Mouse (Mus musculus) urinary bladder, postnatal 14 days (tissue): ENCODE measurements around the gene Erich3.

ENCODE experiments used
- DNase-seq: peaks from one replicate; pipeline ENCODE4 v3.0.0; 2021; ENCODE audit warnings: low spot score

The Erich3 gene

DNA sequence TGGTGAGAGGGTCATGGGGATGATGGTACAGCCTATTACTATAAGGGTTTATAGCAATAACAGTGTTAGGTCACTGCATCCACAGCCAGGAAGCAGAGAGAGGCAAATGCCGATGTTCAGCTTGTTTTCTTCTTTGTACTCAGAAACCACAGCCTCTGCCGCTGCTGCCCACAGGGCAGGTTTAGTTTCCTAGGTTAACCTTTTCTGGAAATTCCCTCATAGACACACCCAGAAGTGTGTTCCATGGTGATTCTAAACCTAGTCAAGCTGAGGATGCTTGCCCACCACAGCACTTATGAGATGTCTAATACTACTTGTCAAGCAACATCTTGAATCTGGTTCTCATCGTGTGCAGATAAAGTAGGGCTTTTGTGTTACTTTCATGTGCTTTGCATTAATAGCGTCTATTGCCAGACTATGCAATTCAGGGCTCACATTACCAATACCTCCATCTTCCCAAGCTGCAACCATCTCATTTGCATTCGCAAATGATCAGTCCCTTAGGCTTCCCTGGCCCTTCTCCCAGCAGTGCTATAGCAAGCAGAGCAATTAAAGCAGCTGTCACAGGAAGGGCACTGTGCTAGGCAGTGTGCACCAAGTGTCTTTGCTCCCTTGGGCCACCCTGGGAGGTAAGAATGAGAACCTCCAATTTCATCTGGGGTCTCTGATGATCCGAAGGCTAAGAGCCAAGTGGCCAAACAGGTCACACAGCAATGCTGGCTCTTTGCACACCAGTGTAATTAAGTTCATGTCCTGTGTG, 115.4 kb downstream of the Erich3 start:
- no peak for DNase-seq

DNA sequence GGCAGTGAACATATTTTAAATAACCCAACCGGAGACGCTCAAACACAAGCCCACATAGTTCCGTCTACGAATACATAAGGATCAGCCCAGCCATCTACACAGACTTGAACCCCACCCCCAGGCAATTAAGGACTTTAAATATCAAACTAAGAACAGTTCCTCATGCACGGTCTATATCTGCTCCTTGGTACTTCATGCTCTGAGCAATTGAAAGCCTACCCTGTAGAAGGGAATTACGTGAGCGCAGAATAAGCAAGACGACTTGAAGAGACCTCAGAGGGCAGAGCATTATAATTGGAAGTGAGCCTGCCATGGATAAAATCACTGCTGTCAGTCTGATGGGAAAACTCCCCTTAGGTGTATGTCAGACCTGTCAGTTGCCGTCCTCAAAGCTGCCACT, 122.7 kb downstream of the Erich3 start:
- DNase-seq = no peak

DNA sequence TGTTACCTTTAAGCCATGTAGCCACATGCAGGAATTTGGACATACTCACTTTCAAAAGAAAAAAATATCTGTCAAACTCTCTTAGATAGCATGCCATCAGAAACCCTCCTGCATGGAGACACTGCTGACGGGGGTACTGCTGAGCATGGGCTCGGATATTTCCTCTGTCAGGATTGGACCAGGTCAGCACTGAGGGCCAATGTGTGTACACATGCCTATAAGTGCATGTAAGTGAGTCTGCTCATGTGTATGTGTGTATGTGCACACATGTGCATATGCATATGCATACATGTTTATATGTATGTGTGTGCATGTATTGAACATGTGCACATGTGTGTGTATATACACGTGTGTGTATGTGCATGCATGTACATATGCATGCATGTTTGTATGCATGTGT, 124.0 kb downstream of the Erich3 start:
- DNase-seq = no peak

DNA sequence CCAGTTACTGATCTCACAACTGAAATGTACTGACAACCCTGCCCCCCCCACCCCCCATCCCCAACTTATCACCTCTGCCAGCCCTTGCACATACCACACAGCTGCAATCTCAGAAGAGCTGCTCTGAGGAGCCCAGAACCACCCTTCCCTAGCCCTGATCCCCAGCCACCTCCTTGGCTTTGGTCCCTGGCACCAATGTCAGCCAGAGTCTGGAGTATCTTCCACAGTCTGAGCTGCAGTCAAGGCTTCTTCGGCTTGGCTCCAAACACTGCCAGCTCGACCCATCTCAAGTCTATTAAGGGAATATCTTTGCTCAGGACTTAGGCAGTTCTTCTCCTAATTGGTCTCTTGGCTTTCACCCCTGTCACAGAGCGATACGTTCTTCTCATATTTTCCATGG, 129.9 kb downstream of the Erich3 start:
- no peak for DNase-seq

DNA sequence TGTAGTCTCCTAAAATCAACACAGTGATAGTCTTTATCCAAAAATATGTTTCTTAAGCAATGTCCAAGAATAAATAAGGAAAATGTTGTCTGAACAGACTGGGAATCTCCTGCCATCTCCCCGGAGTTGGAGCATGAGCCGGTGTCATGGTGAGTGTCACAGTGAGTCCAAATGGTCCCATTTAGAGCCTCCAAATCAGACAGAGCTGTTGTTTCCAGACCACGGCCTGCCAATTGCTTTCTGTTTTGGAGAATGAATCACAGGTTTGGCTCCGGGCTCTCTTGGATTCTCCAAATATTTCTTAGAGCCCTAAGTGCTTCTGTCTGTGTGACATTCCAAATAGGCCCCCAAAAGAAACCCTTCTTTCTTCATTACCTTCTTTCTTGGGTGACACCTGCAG, 135.1 kb downstream of the Erich3 start:
- no peak for DNase-seq

DNA sequence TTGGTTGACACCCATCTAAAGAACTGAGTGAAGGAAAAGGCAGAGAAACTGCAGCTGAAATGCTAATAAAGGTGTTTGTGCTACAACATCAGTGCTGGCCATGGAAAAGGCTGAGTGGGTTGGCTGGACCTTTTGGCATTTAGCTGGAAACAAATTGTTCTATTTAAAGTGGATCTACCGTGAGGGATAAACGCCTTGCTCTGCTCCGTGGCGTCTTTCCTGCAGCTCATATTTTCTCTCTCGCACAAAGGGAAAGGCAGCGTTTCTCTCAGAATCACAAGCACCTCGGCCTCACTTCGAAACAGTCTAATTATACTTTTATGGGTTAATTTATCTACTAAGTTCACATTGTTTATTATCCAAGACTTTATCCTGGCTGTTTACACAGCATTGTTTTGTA, 136.8 kb downstream of the Erich3 start:
- no peak for DNase-seq

DNA sequence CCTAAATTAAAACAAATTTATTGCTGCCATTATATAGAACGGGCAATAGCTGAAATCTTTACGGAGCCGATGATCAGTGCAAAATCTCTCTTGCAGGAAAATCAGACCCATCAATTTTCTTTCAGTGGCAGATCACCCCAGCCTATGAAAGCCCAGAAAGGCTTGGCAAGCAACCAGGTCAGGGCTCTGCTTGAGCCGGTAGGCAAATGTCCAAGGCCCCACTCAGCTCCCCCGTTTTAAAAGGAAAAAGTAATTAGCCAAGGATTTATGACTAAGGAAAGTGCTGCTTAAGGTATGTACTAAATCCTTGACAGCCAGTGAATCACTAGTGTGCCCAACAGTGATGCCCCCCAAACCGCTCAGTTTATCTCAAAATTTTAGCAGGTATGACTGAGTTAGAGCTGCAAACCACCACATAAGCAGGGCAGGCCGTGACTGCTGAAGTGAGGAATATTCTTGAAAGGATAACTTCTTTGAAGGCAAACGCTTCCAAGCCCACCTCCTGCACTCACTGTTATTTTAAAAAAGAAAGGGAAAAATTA, 137.3 kb downstream of the Erich3 start:
- DNase-seq = no peak

DNA sequence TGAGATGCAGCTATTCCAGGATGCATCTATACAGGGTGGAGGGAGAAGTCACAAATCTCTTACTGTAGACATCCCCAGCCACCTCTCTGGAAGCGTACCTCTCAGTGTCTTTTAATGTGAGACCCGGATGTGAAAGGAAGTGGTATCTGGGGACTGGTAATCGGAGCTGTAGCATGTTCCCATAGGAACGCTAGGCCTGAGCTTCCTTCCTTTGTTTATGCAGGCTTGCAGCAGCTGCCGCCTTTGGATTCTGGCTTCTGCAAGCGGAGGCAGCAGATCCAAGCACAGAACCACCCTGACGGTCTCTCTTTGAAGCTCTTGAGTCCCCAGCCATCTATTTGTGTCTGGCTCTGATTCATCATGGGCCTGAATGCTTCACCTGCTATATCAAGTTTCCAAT, 143.0 kb downstream of the Erich3 start:
- DNase-seq = no peak

DNA sequence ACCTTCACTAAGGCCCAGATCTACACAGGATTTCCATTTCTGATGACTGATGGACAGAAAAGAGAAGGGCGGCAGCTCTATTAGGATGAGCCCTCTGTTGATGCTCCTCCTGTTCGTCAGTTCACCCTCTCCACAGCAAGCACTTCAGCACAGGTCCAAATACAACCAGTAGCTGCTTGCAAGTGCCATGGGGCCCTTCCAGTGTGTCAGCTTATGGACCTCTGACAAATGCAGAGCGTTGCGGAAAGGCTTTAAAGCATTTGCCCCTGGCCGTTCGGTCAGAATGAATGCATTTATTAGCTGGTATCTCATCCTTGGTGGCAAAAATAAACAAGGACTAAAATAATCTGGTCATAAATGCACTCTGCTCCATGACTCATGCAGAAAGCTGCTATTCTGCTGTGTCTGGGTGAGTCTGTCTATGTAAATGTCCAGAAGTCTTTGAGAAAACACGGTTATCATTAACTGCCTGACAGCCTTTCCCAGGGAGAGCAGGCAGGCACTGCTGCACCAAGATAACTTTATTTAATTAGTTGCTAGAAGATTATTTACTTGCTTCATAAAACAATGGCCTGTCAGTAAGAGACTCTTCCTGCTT, 146.7 kb downstream of the Erich3 start:
- no peak for DNase-seq

DNA sequence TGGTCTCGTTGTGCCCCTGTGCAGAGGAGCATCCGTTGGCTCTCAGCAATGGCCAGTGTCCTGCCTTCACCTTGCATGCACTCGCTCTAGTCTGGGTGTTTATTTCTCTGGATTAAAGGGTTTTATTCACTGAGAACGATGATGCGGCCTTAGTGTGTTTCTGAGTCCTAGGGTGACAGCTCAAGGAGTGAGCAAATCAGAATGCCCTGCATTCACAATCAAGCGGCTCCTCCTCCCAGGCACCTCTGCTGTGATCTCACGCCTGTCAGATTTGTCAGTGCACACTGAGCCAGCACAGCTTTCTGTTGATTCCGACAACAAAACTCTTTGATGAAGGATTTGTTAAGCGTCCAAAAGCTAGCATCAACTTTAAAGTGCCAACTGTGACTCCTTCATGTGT, 147.6 kb downstream of the Erich3 start:
- DNase-seq = no peak

DNA sequence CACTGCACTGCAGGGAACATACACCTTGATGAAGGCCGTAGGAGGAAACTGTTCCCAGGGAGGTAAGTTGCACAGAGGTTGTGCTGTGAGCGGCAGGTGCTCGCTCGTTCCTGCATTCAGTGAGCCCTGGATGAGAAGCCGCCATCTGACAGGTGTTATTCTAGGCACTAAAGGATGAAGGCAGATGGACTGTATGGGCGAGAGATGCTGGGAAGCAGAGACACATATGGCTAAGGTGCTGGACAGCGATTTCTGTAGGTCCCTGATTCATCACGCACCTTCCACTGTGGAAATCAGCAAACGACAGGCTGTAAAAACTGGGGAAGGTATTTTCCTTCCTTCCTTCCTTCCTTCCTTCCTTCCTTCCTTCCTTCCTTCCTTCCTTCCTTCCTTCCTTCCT, 148.2 kb downstream of the Erich3 start:
- DNase-seq = no peak

DNA sequence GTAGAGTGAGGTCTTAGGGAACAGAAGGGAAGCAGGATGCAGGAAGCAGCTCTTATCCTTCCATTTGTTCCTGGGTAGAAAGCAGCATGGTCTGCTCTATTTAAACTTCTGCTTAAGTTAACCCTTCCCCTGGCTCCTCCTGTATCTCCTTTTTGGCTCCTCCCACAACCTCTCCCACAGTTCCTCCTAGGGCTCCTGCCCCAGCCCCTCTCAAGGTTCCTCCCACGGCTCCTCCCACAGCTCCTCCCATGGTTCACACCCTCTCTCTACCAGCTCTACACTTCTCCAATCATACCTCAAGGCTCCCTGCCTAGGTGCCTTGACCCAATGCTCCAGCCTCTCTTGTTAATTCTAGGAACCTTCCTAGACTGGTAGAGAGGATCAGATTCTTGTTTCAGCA, 149.2 kb downstream of the Erich3 start:
- DNase-seq = no peak

DNA sequence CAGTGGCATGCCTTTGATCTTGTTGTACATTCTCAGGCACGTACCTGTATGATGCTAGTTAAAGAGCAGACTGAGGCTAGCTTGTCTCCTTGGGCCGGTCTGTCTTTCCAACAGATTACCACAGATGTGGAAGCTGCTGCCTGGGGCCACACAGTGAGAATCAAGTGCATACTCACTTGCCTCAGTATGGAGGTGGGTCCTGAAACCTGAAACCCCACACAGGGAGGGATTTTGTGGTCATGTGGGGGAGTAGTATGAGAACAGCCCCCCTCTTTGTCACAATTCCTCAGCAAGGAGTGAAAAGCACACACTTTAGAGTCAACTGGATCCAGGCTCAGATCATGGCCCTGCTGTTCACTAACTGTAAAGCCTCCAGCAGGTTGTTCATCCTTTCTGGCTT, 151.9 kb downstream of the Erich3 start:
- no peak for DNase-seq

DNA sequence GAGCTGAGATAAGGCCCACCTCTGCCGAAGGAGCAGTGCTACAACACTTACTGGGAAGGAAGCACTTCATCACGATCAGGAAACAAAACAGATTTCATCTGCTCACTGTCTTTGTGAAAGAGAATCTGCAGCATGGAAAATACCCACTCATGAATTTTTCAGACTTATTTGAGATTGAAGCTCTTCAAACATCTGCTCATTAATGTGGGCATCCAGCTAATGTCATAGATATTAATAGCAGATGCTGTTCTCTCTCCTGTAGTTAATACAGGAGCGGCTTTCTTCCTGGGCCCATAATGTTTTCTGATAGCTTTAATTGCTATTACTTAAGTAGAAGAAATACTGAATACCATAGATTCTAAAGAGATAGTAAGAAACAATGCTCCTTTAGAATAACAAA, 152.6 kb downstream of the Erich3 start:
- DNase-seq = no peak

DNA sequence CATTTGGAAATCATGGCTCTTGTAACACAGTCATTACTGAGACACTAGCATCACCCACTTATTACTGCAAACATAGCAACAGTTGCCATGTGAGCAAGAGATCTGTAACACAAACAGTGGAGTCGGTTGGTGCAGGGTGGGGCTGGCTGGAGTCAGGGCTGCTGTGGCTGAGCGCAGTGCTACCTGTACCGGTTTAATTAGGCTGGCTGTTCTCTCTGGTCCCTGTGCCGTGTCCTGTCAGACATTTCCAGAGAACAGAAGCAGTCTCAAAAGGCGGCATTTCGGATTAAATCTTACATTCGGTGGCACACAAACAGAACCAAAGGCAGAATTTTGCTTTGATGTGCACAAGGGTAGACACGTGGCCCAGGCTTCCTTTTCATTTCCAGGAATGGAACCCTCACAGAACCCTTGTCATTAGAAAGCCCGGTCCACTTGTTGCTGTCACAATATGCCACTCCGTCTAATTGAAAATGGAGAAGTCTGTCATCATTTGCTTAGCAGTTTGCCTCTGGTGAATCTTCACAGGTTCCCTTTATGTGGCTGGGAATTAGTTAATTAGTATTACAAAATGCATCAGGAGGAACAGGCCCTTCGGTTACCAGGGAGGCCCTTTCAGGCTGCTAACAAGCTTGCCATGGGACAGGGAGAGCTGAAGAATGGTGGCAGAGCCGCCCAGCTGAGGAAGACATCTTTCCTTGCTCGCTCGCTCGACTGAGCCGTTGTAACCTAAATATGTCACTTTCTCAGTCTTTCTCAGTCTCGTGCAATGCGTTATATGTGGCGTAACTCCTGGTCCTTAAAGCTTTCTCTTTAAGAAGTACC, 153.4 kb downstream of the Erich3 start:
- no peak for DNase-seq
